Mouse (Mus musculus) erythroblast, embryonic 14.5 days (primary cell): ENCODE measurements around the gene Dtnb. TPM values are rescaled to one million over a fixed set of nuclear protein-coding genes. Genes with fewer than 3 reads are reported as not detected.

ENCODE experiments used
- H3K27me3 ChIP-seq: 2 replicates; pipeline ENCODE4 v1.6.1; 2012; ENCODE audit warnings: inconsistent platforms; ENCODE audit not compliant: control insufficient read depth
- H3K36me3 ChIP-seq: 2 replicates; pipeline ENCODE4 v1.6.1; 2012; ENCODE audit warnings: mild to moderate bottlenecking, inconsistent platforms; ENCODE audit not compliant: control insufficient read depth
- H3K4me1 ChIP-seq: 2 replicates; pipeline ENCODE4 v1.6.1; 2012; ENCODE audit warnings: inconsistent platforms; ENCODE audit not compliant: control insufficient read depth
- H3K4me3 ChIP-seq: replicated peaks from 2 replicates; pipeline ENCODE3; 2012; ENCODE audit warnings: moderate library complexity, mild to moderate bottlenecking, inconsistent platforms
- H3K9me3 ChIP-seq: 2 replicates; pipeline ENCODE4 v1.6.1; 2012; ENCODE audit warnings: low read length, inconsistent platforms, mixed read lengths; ENCODE audit not compliant: control insufficient read depth
- GATA1 ChIP-seq: IDR thresholded peaks from 2 replicates; pipeline ENCODE4 v1.6.1; 2012; ENCODE audit warnings: low read length, inconsistent platforms, mixed read lengths
- TAL1 ChIP-seq: IDR thresholded peaks from 3 replicates; pipeline ENCODE4 v1.6.1; 2012; ENCODE audit warnings: low read length, inconsistent platforms, mixed read lengths
- polyA plus RNA-seq: library from polyadenylated mRNA; stranded (reverse); fragments of >175 nt; gene quantifications from 2 replicates; pipeline ENCODE4 v1.2.3, GENCODE M21; 2012

The Dtnb gene
- polyA plus RNA-seq, 1 experiment: 33.4 TPM

DNA sequence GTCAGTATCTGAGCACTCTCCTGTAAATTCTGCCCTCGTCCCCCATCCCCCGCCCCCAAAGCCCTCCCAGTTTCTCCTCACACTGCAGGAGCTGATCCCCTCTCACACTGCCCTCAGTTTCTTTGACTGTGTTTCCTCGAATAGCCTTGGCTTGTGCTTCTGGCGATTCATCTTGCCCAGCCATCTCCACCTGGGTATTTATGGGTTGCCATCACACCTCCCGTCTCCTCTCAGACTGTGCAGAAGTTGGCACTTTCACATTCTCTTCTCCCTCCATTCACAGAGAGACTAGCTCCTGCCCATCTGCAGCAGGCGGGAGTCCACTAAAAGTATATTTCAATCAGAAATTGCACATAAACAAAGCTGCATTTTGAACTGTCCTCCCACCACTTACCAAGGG, 25.4 kb upstream of the Dtnb start:
- Histone ChIP-seq H3K27me3 (no peaks in the 10 kb centered on the region), H3K9me3 (no peaks in the 10 kb centered on the region), H3K4me3 (no peak overlapping the region), H3K36me3 (no peaks in the 10 kb centered on the region), H3K4me1 (no peaks in the 10 kb centered on the region)
- TF ChIP-seq TAL1 (no peak), GATA1 (no peak)

DNA sequence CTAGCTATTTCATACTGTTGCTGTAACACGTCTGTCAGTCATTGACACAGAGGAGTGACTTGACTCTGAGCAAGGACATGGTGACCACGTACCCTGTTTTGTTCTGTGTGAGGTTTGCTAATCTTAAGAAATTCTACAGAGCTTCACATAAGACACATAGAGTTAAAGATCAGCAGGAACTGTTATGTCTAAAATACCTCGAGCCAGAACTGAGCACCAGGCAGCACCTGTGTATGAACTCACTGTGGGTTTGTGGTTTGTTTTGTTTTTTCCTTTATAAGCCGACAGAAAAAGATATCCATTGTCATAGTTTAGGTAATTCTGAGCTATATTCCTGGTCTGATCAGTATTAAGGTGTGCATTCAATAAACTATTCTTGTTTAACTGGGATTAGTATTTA, 24.7 kb upstream of the Dtnb start:
- no peak for TF ChIP-seq TAL1
- no peak for TF ChIP-seq GATA1

DNA sequence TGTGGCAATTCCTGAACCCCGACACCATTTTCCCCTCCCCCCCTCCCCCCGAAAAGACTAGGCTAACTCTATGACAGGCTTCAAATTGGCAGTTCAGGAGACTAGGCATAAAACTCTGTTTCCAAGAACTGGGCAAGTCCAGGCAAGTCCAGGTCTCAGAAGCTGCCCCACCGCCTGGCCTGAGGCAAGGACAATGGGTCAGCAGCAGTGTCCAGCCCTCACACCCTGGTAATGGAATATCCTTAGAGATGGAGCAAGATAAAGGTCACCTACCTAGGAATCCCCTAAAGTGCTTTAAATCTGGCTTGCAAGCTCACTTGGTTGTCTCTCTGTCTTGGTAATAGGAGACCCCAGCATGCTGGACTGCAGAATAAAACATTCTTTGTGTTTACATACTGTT, 24.3 kb upstream of the Dtnb start:
- Histone ChIP-seq H3K4me3 (no peak overlapping the region), H3K36me3 (no peaks in the 10 kb centered on the region), H3K9me3 (no peaks in the 10 kb centered on the region), H3K4me1 (no peaks in the 10 kb centered on the region), H3K27me3 (no peaks in the 10 kb centered on the region)
- no peak for TF ChIP-seq TAL1
- TF ChIP-seq GATA1: no peak

More for the DNA sequence above, 24.7 kb upstream of the Dtnb start:
- H3K4me1 ChIP-seq: no peaks in the 10 kb centered on the region
- no peaks in the 10 kb centered on the region for H3K9me3 ChIP-seq
- no peaks in the 10 kb centered on the region for H3K27me3 ChIP-seq
- no peaks in the 10 kb centered on the region for H3K36me3 ChIP-seq
- H3K4me3 ChIP-seq: no peak overlapping the region

DNA sequence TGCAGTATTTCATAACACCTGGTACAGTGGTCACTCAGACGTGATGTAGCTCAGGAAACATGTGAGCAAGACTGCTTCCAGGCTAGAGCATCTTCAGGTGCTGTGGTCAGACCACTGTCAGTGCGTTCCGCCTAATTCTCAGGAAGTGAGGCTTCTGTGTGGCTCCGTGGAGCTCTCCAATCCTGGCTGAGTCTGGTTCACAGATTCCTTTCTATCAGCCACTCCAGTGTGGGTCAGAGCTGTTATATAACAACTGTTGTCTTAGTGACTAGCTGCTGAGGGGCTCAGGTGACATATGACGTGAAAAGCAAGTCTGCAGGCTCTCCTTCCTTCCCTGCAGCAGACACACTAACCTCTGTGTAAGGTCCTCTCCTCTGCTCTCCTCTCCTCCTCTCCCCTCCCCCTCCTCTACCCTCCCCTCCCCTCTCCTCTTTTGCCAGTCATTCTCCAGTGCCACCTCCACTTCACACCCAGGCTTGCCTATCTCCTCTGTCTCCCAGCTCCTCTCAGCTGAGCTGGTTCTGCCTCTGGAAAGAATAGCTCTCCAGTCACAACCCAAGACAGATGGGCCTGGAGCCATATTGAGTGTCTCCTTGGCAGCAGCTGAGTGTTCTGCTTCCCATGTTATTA, 23.5 kb upstream of the Dtnb start:
- no peak overlapping the region for H3K4me3 ChIP-seq
- H3K36me3 ChIP-seq: no peaks in the 10 kb centered on the region
- no peaks in the 10 kb centered on the region for H3K9me3 ChIP-seq
- H3K27me3 ChIP-seq: no peaks in the 10 kb centered on the region
- no peaks in the 10 kb centered on the region for H3K4me1 ChIP-seq
- TF ChIP-seq TAL1: no peak
- no peak for TF ChIP-seq GATA1

DNA sequence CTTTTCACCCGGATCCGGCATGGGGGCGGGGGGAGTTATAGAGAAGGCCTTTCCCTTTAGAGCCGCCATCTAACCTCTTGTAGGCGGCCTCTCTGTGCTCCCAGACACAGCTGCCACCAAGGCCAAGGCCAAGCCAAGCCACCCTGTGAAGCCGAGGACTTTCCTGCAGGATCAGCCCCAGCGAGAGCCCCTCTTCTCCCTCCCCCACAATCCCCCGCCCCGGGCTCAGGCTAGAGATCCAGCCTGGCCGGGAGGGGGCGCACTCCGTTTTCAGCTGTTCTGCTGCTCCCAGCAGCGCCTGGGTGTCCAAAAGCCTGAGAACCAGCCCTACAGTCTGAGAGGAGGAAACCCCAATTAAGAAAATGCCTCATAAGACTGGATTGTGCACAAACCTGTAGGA, 21.9 kb upstream of the Dtnb start:
- Histone ChIP-seq H3K27me3 (no peaks in the 10 kb centered on the region), H3K4me3 (no peak overlapping the region)

DNA sequence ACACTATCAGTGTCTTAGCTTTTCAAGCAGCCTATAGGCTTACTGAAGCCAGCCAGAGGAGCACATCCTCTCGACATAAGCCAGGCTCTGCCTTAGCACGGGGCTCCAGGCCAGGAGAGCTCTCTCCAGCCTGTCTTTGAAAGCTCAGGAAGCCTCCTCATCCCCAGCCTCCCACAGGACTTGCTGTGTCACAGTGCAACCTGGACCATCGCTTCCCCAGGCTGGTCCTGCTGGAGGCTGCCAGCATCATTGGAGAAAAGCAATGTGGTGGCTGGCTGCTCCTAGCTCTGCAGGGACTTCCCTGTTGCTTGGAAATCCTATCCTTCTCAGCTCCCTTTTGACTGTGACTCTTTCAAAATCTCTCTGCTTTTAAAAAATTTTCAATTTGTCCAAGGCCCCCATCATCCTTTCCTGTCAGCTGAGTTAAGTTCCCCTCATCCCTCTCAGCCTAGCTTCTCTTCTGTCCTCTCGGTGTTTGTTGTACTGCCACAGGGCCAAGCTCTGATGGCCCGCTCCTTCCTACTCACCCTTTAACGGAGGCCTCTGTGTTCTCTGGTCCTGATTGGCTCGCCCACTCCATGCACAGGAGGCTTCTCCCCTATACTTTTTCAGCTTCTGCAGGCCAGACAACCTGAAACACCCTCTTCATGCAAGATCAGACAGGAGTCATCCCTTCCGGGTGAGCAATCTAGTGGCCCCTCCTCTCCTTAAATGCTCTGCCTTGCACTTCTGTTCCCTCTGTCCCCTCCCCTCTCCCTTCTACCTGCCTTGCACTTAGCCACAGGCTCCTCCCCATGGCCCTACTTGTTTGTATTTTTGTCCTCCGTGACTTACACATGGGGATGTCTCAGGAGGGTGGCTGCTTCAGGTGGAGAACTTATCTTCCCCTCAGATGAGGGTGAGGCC, 14.5 kb upstream of the Dtnb start:
- H3K27me3 ChIP-seq: no peaks in the 10 kb centered on the region
- no peaks in the 10 kb centered on the region for H3K9me3 ChIP-seq
- no peaks in the 10 kb centered on the region for H3K36me3 ChIP-seq
- peaks cover 9% of the 10 kb centered on the region for H3K4me1 ChIP-seq
- TF ChIP-seq TAL1 (no peak), GATA1 (no peak)
- H3K4me3 ChIP-seq: no peak overlapping the region

More for the DNA sequence above, 21.9 kb upstream of the Dtnb start:
- no peaks in the 10 kb centered on the region for H3K9me3 ChIP-seq
- H3K4me1 ChIP-seq: no peaks in the 10 kb centered on the region
- H3K36me3 ChIP-seq: no peaks in the 10 kb centered on the region
- TF ChIP-seq GATA1: no peak
- TF ChIP-seq TAL1: no peak

DNA sequence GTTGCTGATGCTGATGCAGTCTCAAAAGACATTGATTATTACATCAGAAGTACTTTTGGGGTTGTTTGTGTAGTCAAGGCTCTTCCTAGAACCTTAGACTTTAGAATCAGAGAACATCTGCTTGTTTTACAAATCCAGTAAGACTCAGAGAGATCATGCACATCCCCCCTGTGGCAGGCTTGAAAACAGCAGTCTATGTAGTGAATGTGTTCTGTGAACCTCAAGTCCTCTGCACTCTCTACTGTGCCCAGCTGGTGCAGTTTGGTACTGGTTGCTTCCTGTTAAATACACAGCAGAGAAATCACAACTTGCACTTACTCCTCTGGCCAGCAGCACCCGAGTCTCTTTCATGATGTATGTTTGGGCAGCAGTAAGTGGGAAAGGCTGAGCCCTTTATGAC, 11.6 kb upstream of the Dtnb start:
- H3K4me1 ChIP-seq: peaks cover 9% of the 10 kb centered on the region
- no peaks in the 10 kb centered on the region for H3K27me3 ChIP-seq
- H3K9me3 ChIP-seq: no peaks in the 10 kb centered on the region
- TF ChIP-seq TAL1 (no peak), GATA1 (no peak)
- no peaks in the 10 kb centered on the region for H3K36me3 ChIP-seq
- no peak overlapping the region for H3K4me3 ChIP-seq

DNA sequence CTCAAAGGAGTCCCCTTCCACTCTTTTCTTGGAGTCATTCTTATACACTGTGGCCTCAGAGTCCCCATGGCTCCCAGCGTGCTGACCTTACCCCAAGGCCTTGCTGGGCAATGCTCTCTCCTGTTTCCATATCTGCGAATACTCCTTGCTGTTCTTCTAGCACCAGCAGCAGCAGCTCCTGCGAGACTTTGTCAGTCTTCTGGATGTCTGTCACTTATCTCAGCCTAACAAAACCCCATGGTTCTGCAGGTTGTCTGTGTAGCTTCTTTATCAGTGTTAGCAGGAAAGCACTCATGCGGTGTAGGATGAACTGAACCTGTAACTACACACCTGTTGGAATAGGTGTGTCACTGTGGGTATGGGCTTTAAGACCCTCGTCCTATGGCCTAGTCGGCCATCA, 11.1 kb upstream of the Dtnb start:
- Histone ChIP-seq H3K9me3 (no peaks in the 10 kb centered on the region), H3K4me3 (no peak overlapping the region), H3K27me3 (no peaks in the 10 kb centered on the region), H3K36me3 (no peaks in the 10 kb centered on the region), H3K4me1 (peaks cover 9% of the 10 kb centered on the region)
- no peak for TF ChIP-seq TAL1
- no peak for TF ChIP-seq GATA1

DNA sequence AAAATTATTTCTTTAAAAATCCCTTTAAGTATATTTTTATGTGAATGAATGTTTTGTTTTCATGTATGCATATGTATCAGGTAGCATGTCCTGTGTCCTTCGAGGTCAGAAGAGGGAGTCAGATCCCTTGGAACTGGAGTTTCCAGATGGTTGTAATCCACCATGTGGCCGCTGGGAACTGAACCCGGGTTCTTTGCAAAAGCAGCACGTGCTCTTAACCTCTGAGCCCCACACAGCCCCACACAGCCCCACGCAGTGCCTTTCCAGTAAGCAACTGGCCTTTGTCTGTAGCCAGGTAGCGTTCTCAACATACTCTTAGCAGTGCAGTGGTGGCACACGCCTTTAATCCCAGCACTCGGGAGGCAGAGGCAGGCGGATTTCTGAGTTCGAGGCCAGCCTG, 9.4 kb upstream of the Dtnb start:
- Histone ChIP-seq H3K27me3 (no peaks in the 10 kb centered on the region), H3K4me1 (peaks cover 9% of the 10 kb centered on the region), H3K4me3 (no peak overlapping the region), H3K36me3 (no peaks in the 10 kb centered on the region), H3K9me3 (no peaks in the 10 kb centered on the region)
- TF ChIP-seq GATA1 (no peak), TAL1 (no peak)
